Mouse (Mus musculus) right cerebral cortex, postnatal 10 days (tissue): ENCODE data around the gene Ndufab1.
"Not testable (repeated sequence)": the region's sequence is repeated elsewhere in the genome, so short reads cannot be mapped to it uniquely, and the experiment has no call there.

ENCODE experiments used
- DNase-seq, 2 experiments: peaks; one replicate each; pipeline ENCODE4 v3.0.0; 2021; ENCODE audit warnings: low spot score in 2 of 2

Gene Ndufab1

GRCm38 (mm10) chr7:122101747-122102244, at the start of gene Ndufab1:
Gene Ndufab1, minus strand, starts transcription at chr7:122101886.
- DNase-seq = peak; percentile 90 to 91

- no peak for DNase-seq
Observed at GRCm38 (mm10) chr7:122140991-122141390, 39.3 kb upstream of the Ndufab1 start.

DNA sequence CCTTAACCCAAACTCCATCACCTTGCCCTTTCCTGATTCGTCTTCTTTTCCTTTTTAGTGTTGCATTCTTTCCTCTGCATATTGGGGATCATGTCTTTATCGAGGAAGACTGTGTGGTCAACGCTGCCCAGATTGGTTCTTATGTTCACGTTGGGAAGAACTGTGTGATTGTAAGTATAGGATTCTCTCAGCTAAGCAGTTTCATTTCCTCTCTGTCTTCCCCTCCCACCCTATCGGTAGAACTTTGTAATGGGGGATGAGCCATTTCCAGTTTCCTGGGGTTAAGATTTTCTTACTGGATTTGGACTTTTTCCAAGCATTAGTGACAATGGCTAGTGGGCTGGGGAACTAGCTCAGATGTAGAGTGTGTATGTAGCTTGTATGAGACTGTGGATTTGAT, 36.5 kb upstream of the Ndufab1 start:
- no peak for DNase-seq

DNA sequence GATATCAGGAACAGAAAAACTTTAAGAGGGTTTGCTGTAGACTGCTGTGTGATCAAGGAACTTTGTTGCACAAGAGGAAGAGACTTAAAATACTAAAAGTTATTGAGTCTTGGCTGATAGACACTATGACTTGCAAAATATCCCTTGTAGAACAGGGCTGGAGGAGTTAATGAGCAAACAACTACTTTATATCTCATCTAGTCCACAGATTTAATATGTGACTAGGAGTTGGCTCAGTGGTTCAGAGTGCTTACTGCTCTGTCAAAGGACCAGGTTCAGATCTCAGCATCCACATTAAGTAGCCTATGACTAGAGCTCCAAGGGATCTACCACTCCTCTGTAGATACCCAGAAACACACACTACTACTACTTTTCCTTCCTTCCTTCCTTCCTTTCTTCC, 35.4 kb upstream of the Ndufab1 start:
- DNase-seq = no peak

GRCm38 (mm10) chr7:122135070-122135469, 33.4 kb upstream of the Ndufab1 start:
- DNase-seq = no peak

GRCm38 (mm10) chr7:122133338-122133625, 31.6 kb upstream of the Ndufab1 start:
- DNase-seq = no peak

- peak; percentile 99 for DNase-seq
Observed at GRCm38 (mm10) chr7:122132497-122133337, 31.0 kb upstream of the Ndufab1 start, which contains the start of the genes Palb2 and Dctn5. Gene Palb2, minus strand, starts transcription at chr7:122132985. Gene Dctn5, plus strand, starts transcription at chr7:122133041.

DNA sequence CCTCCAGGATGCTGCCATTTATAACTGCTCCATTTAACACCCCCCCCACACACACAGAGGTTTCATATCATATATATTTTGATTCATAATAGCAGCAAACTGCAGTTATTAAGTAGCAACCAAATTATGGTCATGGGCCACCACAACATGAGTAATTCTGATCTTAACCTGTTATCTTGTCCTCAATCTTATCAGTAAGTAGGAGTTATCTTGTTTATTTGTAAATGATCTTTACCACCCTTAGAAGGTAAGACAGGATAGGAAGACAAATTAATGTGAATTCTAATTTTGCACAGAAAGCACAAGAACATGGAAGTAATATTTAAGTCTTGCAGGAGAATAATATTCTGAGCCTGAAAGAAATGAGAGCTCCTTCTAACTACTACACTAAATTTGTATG, 30.1 kb upstream of the Ndufab1 start:
- no peak for DNase-seq

- DNase-seq = no peak
Observed at GRCm38 (mm10) chr7:122126946-122127345, 25.3 kb upstream of the Ndufab1 start.

DNA sequence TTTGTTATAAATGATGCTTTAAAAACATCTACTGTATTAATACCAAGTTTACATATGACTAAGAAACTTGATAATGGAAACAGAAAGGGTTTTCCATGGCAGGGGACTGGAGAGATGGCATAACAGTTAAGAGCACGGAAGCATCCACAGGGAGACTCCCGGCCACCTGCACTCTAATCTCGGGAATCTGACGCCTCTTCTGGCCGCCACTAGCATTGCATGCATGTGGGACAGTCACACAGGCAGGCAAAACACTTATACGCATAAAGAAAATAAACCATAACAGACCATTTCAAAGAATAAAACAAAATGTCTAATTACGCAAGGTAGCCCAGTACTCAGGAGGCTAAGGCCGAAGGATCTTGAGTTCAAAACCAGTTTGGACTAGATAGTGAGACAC, 23.9 kb upstream of the Ndufab1 start:
- no peak for DNase-seq

DNA sequence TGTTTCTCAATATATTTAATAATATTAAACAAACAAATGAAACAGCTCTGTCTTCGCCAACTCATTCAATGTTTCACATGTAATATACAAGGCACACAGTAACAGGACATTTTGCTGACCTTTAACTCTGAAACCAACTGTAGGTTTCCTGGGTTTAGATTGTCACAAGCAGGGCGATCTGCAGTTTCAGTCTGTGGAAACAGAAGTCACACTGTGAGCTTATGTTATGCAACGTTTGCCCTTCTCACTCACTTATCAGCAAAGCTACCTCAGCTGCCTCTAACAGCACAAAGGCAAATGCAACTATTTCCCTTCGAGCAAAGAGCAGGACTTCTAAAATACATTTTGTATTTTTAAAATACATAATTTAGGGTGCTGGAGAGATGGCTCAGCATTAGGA, 21.8 kb upstream of the Ndufab1 start:
- DNase-seq = no peak

- DNase-seq = no peak
Observed at GRCm38 (mm10) chr7:122108206-122108605, 6.5 kb upstream of the Ndufab1 start.

GRCm38 (mm10) chr7:122101014-122101746, 506 bp downstream of the Ndufab1 start:
- DNase-seq = not testable (repeated sequence)

DNA sequence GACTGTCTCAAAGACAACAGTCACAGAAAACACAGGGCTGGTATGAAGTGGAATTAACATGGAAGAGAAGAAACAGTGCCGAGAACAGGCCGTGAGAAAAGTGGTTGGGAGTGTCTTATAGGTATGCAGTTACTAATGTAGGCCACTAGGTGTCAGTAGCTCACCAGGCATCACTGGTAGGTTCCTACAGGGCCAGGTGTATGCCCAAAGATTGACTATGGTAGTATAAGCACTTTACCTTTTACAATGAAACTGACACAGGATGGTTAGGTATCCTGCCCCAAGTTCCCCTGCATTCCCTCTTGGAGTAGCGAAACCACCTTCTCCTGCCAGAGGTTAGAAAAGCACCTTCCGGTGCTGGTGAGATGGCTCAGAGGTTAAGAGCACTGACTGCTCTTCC, 2.5 kb downstream of the Ndufab1 start:
- DNase-seq = peak; percentile 38 to 39

GRCm38 (mm10) chr7:122098009-122098408, 3.7 kb downstream of the Ndufab1 start:
- DNase-seq = no peak

- no peak for DNase-seq
Observed at GRCm38 (mm10) chr7:122094564-122095330, 6.9 kb downstream of the Ndufab1 start.

GRCm38 (mm10) chr7:122087195-122087982, 14.3 kb downstream of the Ndufab1 start:
- DNase-seq = no peak

GRCm38 (mm10) chr7:122081071-122081470, 20.6 kb downstream of the Ndufab1 start:
- no peak for DNase-seq

GRCm38 (mm10) chr7:122079798-122080554, 21.7 kb downstream of the Ndufab1 start:
- DNase-seq = no peak

DNA sequence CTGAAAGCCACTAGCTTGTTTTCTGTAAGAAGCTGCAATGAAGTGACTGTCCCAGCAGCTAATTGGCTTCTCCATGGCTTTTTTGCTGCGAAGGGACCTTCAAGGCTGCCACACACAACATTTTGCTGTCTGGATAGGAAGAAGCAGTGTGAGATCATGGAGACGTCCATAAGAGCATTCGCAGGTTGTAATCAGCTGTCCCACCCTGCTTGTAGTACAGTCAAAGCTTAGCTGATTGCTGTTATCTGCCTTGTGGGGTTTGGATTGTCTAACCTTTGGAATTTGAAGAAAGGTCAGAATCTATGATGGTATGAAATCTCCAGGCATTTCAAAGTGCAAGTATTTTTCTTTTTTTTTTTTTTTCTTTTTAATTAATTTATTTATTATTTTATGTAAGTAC, 27.3 kb downstream of the Ndufab1 start:
- no peak for DNase-seq
